Mouse (Mus musculus): Measurements from ENCODE around the gene Tbc1d4.

GRCm38 (mm10) chr14:101481165-101481564, 127.8 kb downstream of the Tbc1d4 start:
- TF ChIP-seq CHD2 (IDR thresholded peaks at IDR 0.05; ENCODE audit: low read length) (no peak), CTCF (IDR thresholded peaks at IDR 0.05 in 2 of 3, conservative IDR thresholded peaks at IDR 0.05 in 1 of 3; ENCODE audit: control insufficient read depth in 1 of 3, insufficient read depth in 1 of 3, low read depth in 2 of 3, low read length in 3 of 3, poor library complexity in 1 of 3, severe bottlenecking in 1 of 3) (no peak), ZMIZ1 (IDR thresholded peaks at IDR 0.05; ENCODE audit: low read depth, low read length) (no peak), E2F4 (IDR thresholded peaks at IDR 0.05; ENCODE audit: borderline replicate concordance, low read depth, low read length) (no peak), MAX (IDR thresholded peaks at IDR 0.05; ENCODE audit: low read length) (no peak), USF2 (IDR thresholded peaks at IDR 0.05; ENCODE audit: borderline replicate concordance in 1 of 2, insufficient read depth in 1 of 2, low read depth in 1 of 2, low read length in 2 of 2) (no peak), EP300 (IDR thresholded peaks at IDR 0.05; ENCODE audit: low read depth in 1 of 2, low read length in 2 of 2) (no peak), ZNF384 (IDR thresholded peaks at IDR 0.05; ENCODE audit: low read depth, low read length) (no peak), GATA1 (IDR thresholded peaks at IDR 0.05; ENCODE audit: low read depth, low read length) (no peak), POLR2A (IDR thresholded peaks at IDR 0.05; ENCODE audit: control insufficient read depth in 1 of 2, insufficient read depth in 1 of 2, low read depth in 1 of 2, low read length in 2 of 2, poor library complexity in 1 of 2) (no peak)

Data from MEL (cell line).